Comparison of ENCODE assay signal across 17 mouse cellular contexts in genomic region chr5:74297113-74297512, GRCm38 (mm10).
A peak's percentile ranks its signal among the peaks of the same experiment; 100 is the strongest.
DNase-seq lines count a peak whose midpoint lies in the region; ATAC-seq and TF ChIP-seq lines count a peak whose summit lies in the region.
"Had no signal": no experiment of that assay in that cellular context is flagged by ENCODE, and none has a peak within 500 bp of the region (broad histone marks: within the 10 kb centered on the region; RNA-seq: fewer than 3 reads in every experiment).

No protein-coding gene starts in this region.

- H3K9me3 ChIP-seq in liver, embryonic 11.5 days (ENCODE audit: control insufficient read depth, low read length) = no peaks in the 10 kb centered on the region
- H3K9me3 ChIP-seq in midbrain, embryonic 15.5 days = no peaks in the 10 kb centered on the region
- H3K9me3 ChIP-seq: embryonic facial prominence, embryonic 10.5 days; forebrain, embryonic 10.5 days; hindbrain, embryonic 15.5 days; liver, embryonic 13.5 days; neural tube, embryonic 12.5 days had no signal

- no peak for TF ChIP-seq POLR2A in liver, adult 2 months (IDR thresholded peaks at IDR 0.05; ENCODE audit: extremely low read depth, insufficient read depth, low read length)

- H3K4me3 ChIP-seq in liver, adult 2 months (ENCODE audit: insufficient read depth, low read depth, low read length) = no peak overlapping the region
- no peak overlapping the region for H3K4me3 ChIP-seq in liver, embryonic 11.5 days (ENCODE audit: low read depth, low read length)
- no peak overlapping the region for H3K4me3 ChIP-seq in midbrain, embryonic 15.5 days
- H3K4me3 ChIP-seq: embryonic facial prominence, embryonic 10.5 days; forebrain, embryonic 10.5 days; hindbrain, embryonic 15.5 days; liver, embryonic 13.5 days; neural tube, embryonic 12.5 days had no signal

- H3K9ac ChIP-seq in liver, adult 2 months (ENCODE audit: low read depth, low read length) = no peak overlapping the region
- no peak overlapping the region for H3K9ac ChIP-seq in liver, embryonic 11.5 days (ENCODE audit: low read depth, low read length)
- H3K9ac ChIP-seq in midbrain, embryonic 15.5 days = no peak overlapping the region
- H3K9ac ChIP-seq: hindbrain, embryonic 15.5 days; liver, embryonic 13.5 days; neural tube, embryonic 12.5 days had no signal

- no peaks in the 10 kb centered on the region for H3K36me3 ChIP-seq in liver, adult 2 months (ENCODE audit: control insufficient read depth, insufficient read depth, low read length)
- H3K36me3 ChIP-seq in liver, embryonic 11.5 days (ENCODE audit: control insufficient read depth, insufficient read depth, low read length) = no peaks in the 10 kb centered on the region
- no peaks in the 10 kb centered on the region for H3K36me3 ChIP-seq in midbrain, embryonic 15.5 days (replicated peaks)
- H3K36me3 ChIP-seq: embryonic facial prominence, embryonic 10.5 days; forebrain, embryonic 10.5 days; hindbrain, embryonic 15.5 days; liver, embryonic 13.5 days; neural tube, embryonic 12.5 days had no signal

- H3K4me2 ChIP-seq in liver, embryonic 11.5 days = no peak overlapping the region
- H3K4me2 ChIP-seq in midbrain, embryonic 15.5 days = no peak overlapping the region
- H3K4me2 ChIP-seq: heart, embryonic 11.5 days; hindbrain, embryonic 15.5 days; liver, embryonic 13.5 days; neural tube, embryonic 12.5 days had no signal

- peak; percentile 61 for TF ChIP-seq CTCF in liver, adult 2 months (IDR thresholded peaks at IDR 0.05; ENCODE audit: low read depth, low read length)

- DNase-seq in liver, adult 2 months (ENCODE audit: extremely low read depth, low read depth, low spot score) = no peak
- no peak for DNase-seq in liver, embryonic 11.5 days (ENCODE audit: low spot score)
- DNase-seq in thymus, postnatal 4 days = peak; percentile 57
- no peak for DNase-seq in thymus, adult 18-20 months
- no peak for DNase-seq in adrenal gland, postnatal 25 days
- DNase-seq: adrenal gland, adult 2 months; cerebellum, adult 18-20 months; kidney, postnatal 14 days; liver, embryonic 13.5 days; midbrain, embryonic 14.5 days had no signal

- 88% methylated on average over 5 of the region's 5 CpGs for whole genome bisulfite sequencing in liver, adult 2 months
- 75% methylated on average over 5 of the region's 5 CpGs for WGBS in liver, embryonic 11.5 days
- 86% methylated on average over 5 of the region's 5 CpGs for WGBS in midbrain, embryonic 15.5 days

- no peak for ATAC-seq in liver, embryonic 11.5 days (replicated peaks; ENCODE audit: low FRiP score)
- peak; percentile 68 for ATAC-seq in common myeloid progenitor, adult 5-6 weeks (replicated peaks; ENCODE audit: low read depth, poor library complexity, severe bottlenecking)
- no peak for ATAC-seq in midbrain, embryonic 15.5 days (replicated peaks)

- H3K27ac ChIP-seq in liver, adult 2 months (replicated peaks; ENCODE audit: insufficient read depth, low read depth, low read length) = no peak overlapping the region
- no peak overlapping the region for H3K27ac ChIP-seq in liver, embryonic 11.5 days (ENCODE audit: low read depth, low read length)
- H3K27ac ChIP-seq in midbrain, embryonic 15.5 days = no peak overlapping the region
- H3K27ac ChIP-seq: embryonic facial prominence, embryonic 10.5 days; forebrain, embryonic 10.5 days; hindbrain, embryonic 15.5 days; liver, embryonic 13.5 days; neural tube, embryonic 12.5 days had no signal

- H3K27me3 ChIP-seq in liver, adult 2 months (ENCODE audit: control insufficient read depth, insufficient read depth, low read length) = no peaks in the 10 kb centered on the region
- H3K27me3 ChIP-seq in liver, embryonic 11.5 days (replicated peaks; ENCODE audit: control insufficient read depth, insufficient read depth, low read length) = no peaks in the 10 kb centered on the region
- no peaks in the 10 kb centered on the region for H3K27me3 ChIP-seq in midbrain, embryonic 15.5 days (replicated peaks)
- H3K27me3 ChIP-seq: hindbrain, embryonic 15.5 days; liver, embryonic 13.5 days; neural tube, embryonic 12.5 days had no signal

- H3K79me2 ChIP-seq in liver, adult 2 months (ENCODE audit: control insufficient read depth, insufficient read depth, low read length) = no peaks in the 10 kb centered on the region

- no peaks in the 10 kb centered on the region for H3K4me1 ChIP-seq in liver, adult 2 months (ENCODE audit: control insufficient read depth, insufficient read depth, low read length)
- H3K4me1 ChIP-seq in liver, embryonic 11.5 days (replicated peaks; ENCODE audit: control insufficient read depth, insufficient read depth, low read length) = no peaks in the 10 kb centered on the region
- H3K4me1 ChIP-seq in midbrain, embryonic 15.5 days = no peaks in the 10 kb centered on the region
- H3K4me1 ChIP-seq: liver, embryonic 13.5 days; neural tube, embryonic 12.5 days had no signal
